Mouse (Mus musculus) central nervous system, embryonic 14 days (tissue): Measurements from ENCODE around the gene Olfr1391. TPM values are rescaled to one million over a fixed set of nuclear protein-coding genes. Genes with fewer than 3 reads are reported as not detected.

Experiments used
- polyA plus RNA-seq: library from polyadenylated mRNA; depleted of rRNA; stranded (reverse); fragments of >200 nt; gene quantifications from 2 replicates; pipeline ENCODE4 v1.2.3, GENCODE M21; 2012; rRNA removed

Olfr1391 gene
- not detected in 2 replicates for polyA plus RNA-seq

GRCm38 (mm10) chr11:49322442-49322841 lies at the start of gene Olfr1391:
Gene Olfr1391, plus strand, starts transcription at chr11:49322742.

GRCm38 (mm10) chr11:49278222-49278621 lies 44.3 kb upstream of the Olfr1391 start, which contains the start of gene Olfr1393:
Gene Olfr1393, plus strand, starts transcription at chr11:49278304.

DNA sequence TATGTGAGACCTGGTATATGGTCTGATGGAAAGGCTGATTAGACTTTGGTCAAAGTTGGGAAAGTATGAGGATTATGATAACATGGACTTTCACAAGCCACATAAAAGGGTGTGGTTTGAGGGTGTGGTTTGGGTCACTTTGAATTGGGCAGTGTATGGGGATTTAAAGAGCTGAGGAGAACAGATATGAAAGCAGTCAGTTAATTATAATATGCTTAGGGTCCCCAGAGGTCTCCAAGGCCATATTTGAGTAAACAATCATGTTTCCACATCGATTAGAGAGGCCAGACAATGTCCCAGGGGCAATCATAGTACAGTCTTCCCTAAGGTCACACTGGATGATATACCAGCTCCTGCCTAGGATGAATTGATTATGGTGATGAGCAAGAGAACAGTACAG lies 37.6 kb upstream of the Olfr1391 start, which contains the start of gene Olfr1392:
TSS of gene Olfr1392 (plus strand) at position 301 of the 400 bp plus-strand sequence.

GRCm38 (mm10) chr11:49304441-49304840 lies 18.1 kb upstream of the Olfr1391 start, which contains the start of gene Olfr10:
Gene Olfr10, plus strand, starts transcription at chr11:49304741.

DNA sequence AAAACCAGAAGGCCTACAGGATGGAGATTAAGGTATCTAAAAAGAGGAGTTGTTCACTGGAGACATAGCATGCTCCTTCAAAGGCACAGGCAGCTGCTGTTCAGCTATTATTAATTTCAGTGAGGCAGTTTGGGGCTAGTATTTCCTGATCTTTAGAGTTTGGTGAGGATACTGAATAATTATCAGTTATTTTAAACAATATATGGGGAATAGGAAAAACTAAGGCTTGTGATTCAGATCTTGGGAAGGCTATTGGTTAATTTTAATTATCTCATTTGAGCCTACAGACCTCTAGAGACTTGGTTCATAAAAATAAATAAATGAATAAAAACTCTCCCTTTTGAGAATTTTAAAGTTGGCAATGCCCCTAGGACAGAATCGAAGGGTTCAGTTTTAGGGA lies 12.3 kb downstream of the Olfr1391 start, which contains the start of gene Olfr1390:
TSS of gene Olfr1390 (plus strand) at position 301 of the 400 bp plus-strand sequence.

Other genes starting within 250 kb of the Olfr1391 start
- gene Ifi47, start 246.2 kb upstream of the Olfr1391 start, polyA plus RNA-seq = 1.8 and 2.6 TPM in 2 replicates
- gene Olfr1396, start 207.9 kb upstream of the Olfr1391 start, polyA plus RNA-seq = 0.06 TPM in 1 of 2 replicates, not detected in the other
- not detected in 2 replicates for gene Olfr1395, start 180.5 kb upstream of the Olfr1391 start, polyA plus RNA-seq
- not detected in 2 replicates for gene Olfr1394, start 168.4 kb upstream of the Olfr1391 start, polyA plus RNA-seq
- gene Btnl9, start 135.6 kb upstream of the Olfr1391 start, polyA plus RNA-seq = 0.07 and 0.36 TPM in 2 replicates
- gene Zfp62, start 119.5 kb upstream of the Olfr1391 start, polyA plus RNA-seq = 33.3 and 34.3 TPM in 2 replicates
- gene Mgat1, start 78.6 kb upstream of the Olfr1391 start, polyA plus RNA-seq = 55.9 and 61.6 TPM in 2 replicates
- 0.20 and 0.21 TPM in 2 replicates for gene Olfr1393, start 44.4 kb upstream of the Olfr1391 start, polyA plus RNA-seq
- gene Olfr1392, start 37.5 kb upstream of the Olfr1391 start, polyA plus RNA-seq = 0.18 and 0.40 TPM in 2 replicates
- gene Olfr10, start 18.0 kb upstream of the Olfr1391 start, polyA plus RNA-seq = 0.01 TPM in 1 of 2 replicates, not detected in the other
- gene Olfr1390, start 12.4 kb downstream of the Olfr1391 start, polyA plus RNA-seq = not detected in 2 replicates
- gene Olfr1389, start 100.3 kb downstream of the Olfr1391 start, polyA plus RNA-seq = not detected in 2 replicates
- 0.13 and 0.16 TPM in 2 replicates for gene Olfr1388, start 113.9 kb downstream of the Olfr1391 start, polyA plus RNA-seq
- not detected in 2 replicates for gene Olfr1387, start 132.6 kb downstream of the Olfr1391 start, polyA plus RNA-seq
- gene Olfr1386, start 142.3 kb downstream of the Olfr1391 start, polyA plus RNA-seq = not detected in 2 replicates
- gene Olfr1385, start 166.3 kb downstream of the Olfr1391 start, polyA plus RNA-seq = not detected in 2 replicates
- not detected in 2 replicates for gene Olfr1384, start 184.0 kb downstream of the Olfr1391 start, polyA plus RNA-seq
- not detected in 2 replicates for gene Olfr1383, start 196.9 kb downstream of the Olfr1391 start, polyA plus RNA-seq
- not detected in 2 replicates for gene Olfr1382, start 205.5 kb downstream of the Olfr1391 start, polyA plus RNA-seq
- not detected in 2 replicates for gene Olfr1381, start 220.7 kb downstream of the Olfr1391 start, polyA plus RNA-seq
- gene Olfr1380, start 234.1 kb downstream of the Olfr1391 start, polyA plus RNA-seq = not detected in 2 replicates